Mouse (Mus musculus) heart, adult 2 months (tissue): ENCODE measurements at regions not wholly inside any gene's neighbourhood (a gene's known extent, or its start where the extent isn't known, plus 50 kb on each side); places are given as distances from the start of the nearest gene placed in this dataset.

Source experiments
- CTCF ChIP-seq: fragments of 200-600 bp; IDR thresholded peaks from 2 replicates; pipeline ENCODE4 v1.8.1; 2022; ENCODE audit warnings: antibody characterized with exemption, mild to moderate bottlenecking, moderate library complexity
- POLR2A ChIP-seq: fragments of 200-500 bp; IDR thresholded peaks from 2 replicates; pipeline ENCODE4 v1.6.1; 2011; ENCODE audit warnings: mild to moderate bottlenecking, low read depth, low read length, control low read depth; ENCODE audit not compliant: insufficient read depth

DNA sequence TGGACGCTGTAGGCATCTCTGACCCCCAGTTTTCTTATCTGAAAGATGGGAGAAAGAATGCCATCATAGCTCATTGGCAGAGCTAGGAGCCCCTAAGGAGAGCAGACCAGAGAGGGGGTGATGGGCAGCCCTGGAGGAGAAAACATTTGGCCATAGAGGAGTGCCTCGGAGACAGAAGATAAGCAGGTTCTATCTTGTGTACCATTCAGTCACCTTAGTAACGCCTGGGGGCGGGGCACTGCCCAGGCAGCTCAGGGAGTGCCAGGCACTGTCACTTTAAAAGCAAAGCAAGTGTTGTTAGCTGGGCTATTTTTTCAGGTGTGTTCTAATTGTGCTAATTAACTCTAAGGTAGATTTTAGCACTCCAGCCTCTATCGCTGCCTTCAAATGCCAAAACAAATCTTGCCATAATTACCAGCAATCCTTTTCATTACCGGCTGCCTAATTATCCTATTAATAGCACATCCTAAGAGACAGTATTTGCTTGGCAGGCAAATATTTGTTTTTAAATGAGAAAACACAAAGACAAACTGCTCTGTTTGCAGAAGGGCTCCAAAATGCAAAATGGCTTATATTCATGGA lies 119.1 kb downstream of the Tle3 start:
- no peak for TF ChIP-seq POLR2A
- TF ChIP-seq CTCF: no peak
